Mouse (Mus musculus) liver, embryonic 14.5 days (tissue): ENCODE measurements around the gene Wdr24. TPM values are rescaled to one million over a fixed set of nuclear protein-coding genes. Genes with fewer than 3 reads are reported as not detected.

Source experiments
- ATAC-seq: fragments of 200-750 bp; cut with Nextera tagmentation; 2 replicates; pipeline ENCODE4 v1.8.0; 2017; ENCODE audit warnings: moderate number of reproducible peaks, mild to moderate bottlenecking, moderate library complexity; ENCODE audit not compliant: insufficient read depth
- DNase-seq, 3 experiments: peaks; one replicate each; pipeline ENCODE4 v3.0.0-alpha.2; 2012 to 2013; ENCODE audit warnings: low read depth in 3 of 3, low spot score in 3 of 3
- H3K27ac ChIP-seq: fragments of 300-500 bp; sonication (generic); 2 replicates; pipeline ENCODE4 v1.5.1; 2014; ENCODE audit warnings: moderate library complexity, mild to moderate bottlenecking, control low read depth, inconsistent platforms
- H3K27me3 ChIP-seq: fragments of 300-500 bp; sonication (generic); 2 replicates; pipeline ENCODE4 v1.6.1; 2014; ENCODE audit warnings: mild to moderate bottlenecking, low read length, moderate library complexity; ENCODE audit not compliant: control insufficient read depth, insufficient read depth
- H3K36me3 ChIP-seq: fragments of 300-500 bp; sonication (generic); replicated peaks from 2 replicates; pipeline ENCODE4 v1.6.1; 2014; ENCODE audit warnings: low read depth; ENCODE audit not compliant: control insufficient read depth, insufficient read depth
- H3K4me1 ChIP-seq, 2 experiments: fragments of 200-500 bp in 1 of 2; fragments of 300-500 bp in 1 of 2; sonication (generic) in 1 of 2; replicated peaks; 2 replicates each; pipeline ENCODE4 v1.6.1; 2012 to 2014; ENCODE audit warnings: antibody characterized with exemption in 1 of 2, inconsistent platforms in 1 of 2, low read length in 1 of 2; ENCODE audit not compliant: control insufficient read depth in 2 of 2, insufficient read depth in 2 of 2
- H3K4me2 ChIP-seq: fragments of 300-500 bp; sonication (generic); 2 replicates; pipeline ENCODE4 v1.6.1; 2014; ENCODE audit warnings: low read depth, mild to moderate bottlenecking, control low read depth, moderate library complexity
- H3K4me3 ChIP-seq, 2 experiments: fragments of 200-500 bp in 1 of 2; fragments of 300-500 bp in 1 of 2; sonication (generic) in 1 of 2; 2 replicates each; pipeline ENCODE4 v1.5.1; 2012 to 2014; ENCODE audit warnings: low read depth in 2 of 2, low read length in 2 of 2, mild to moderate bottlenecking in 2 of 2, control low read depth in 1 of 2, inconsistent platforms in 1 of 2, moderate library complexity in 1 of 2; ENCODE audit not compliant: insufficient read depth in 1 of 2
- H3K9ac ChIP-seq: fragments of 300-500 bp; sonication (generic); replicated peaks from 2 replicates; pipeline ENCODE4 v1.6.1; 2014; ENCODE audit warnings: mild to moderate bottlenecking, control low read depth, moderate library complexity
- H3K9me3 ChIP-seq: fragments of 300-500 bp; sonication (generic); 2 replicates; pipeline ENCODE4 v1.6.1; 2016; ENCODE audit warnings: low read length, mixed read lengths; ENCODE audit not compliant: control insufficient read depth
- CTCF ChIP-seq: IDR thresholded peaks from 2 replicates; pipeline ENCODE4 v1.5.1; 2016; ENCODE audit warnings: antibody characterized with exemption, low read depth, control low read depth
- EP300 ChIP-seq: IDR thresholded peaks from 2 replicates; pipeline ENCODE4 v1.6.1; 2016; ENCODE audit warnings: antibody characterized with exemption, low read depth
- WGBS: fragments of 180-500 bp; shearing (Covaris S2); extraction: QIAGEN DNeasy Blood & Tissue Kit; methylation state at CpG from one replicate; pipeline ENCODE4 v1.1.7; 2014; ENCODE audit not compliant: insufficient replicate concordance; 5-methylcytosine and 5-hydroxymethylcytosine counted together
- polyA plus RNA-seq, 2 experiments: library from polyadenylated mRNA; depleted of rRNA in 1 of 2; stranded (reverse) in 1 of 2; unstranded in 1 of 2; fragments of >200 nt; fragmentation: Nextera tagmentation in 1 of 2; extraction: Ambion mirVana in 1 of 2; gene quantifications; 2 replicates each; pipeline versions ENCODE4 v1.2.1 to v1.2.3; 2012 to 2014

Wdr24 gene
- polyA plus RNA-seq, 2 experiments: 9.2 to 14.3 TPM

- Histone ChIP-seq H3K27ac (peak overlapping the region; percentile 57), H3K9me3 (no peaks in the 10 kb centered on the region), H3K4me2 (peak overlapping the region; percentile 95), H3K27me3 (no peaks in the 10 kb centered on the region), H3K4me3 (peak overlapping the region; percentile 78 to 95), H3K9ac (peak overlapping the region; percentile 71), H3K4me1 (peaks cover 7 to 19% of the 10 kb centered on the region in 2 experiments), H3K36me3 (peaks cover 6% of the 10 kb centered on the region)
- 29% methylated on average over 19 of the region's 19 CpGs for WGBS
- DNase-seq: no peak
- no peak for TF ChIP-seq EP300
- peak; percentile 18; the same call in 1 of the 2 replicates for TF ChIP-seq CTCF
- no peak for ATAC-seq
Measured at GRCm38 (mm10) chr17:25791320-25791842, 32.0 kb upstream of the Wdr24 start.

DNA sequence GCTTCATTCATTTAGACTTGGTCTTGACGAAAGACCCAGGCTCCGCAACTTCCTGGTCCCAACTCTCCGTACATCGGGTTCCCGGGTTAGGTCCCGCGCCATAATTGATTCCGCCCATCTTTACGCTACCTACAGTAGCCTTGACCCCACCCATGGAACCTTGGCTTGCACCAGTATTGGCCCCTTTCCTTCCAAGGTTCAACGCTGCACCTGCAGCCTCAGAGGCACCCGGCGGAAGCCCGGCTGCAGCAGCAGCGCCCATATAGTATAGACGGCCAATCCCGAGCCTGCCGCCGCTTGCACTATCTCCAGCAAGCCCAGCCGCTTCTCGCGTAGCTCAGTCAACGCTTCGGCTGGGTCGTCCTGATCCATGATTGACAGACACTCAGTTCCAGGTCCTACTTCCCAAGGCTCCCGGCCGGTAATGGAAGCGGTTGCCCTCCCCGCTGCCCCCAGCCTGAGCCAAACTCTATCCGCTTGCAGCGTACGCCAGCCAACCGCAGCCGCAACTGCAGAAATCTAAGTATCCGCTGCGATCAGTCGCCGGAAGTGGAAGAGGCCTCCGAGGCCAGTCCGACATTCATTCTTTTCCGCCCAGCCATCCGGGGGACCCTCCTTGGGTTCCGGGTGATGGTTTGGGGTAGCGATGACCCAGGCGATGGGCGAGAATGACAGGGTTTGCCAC lies 31.4 kb upstream of the Wdr24 start:
- Histone ChIP-seq H3K4me3 (peak overlapping the region; percentile 78 to 95), H3K4me2 (peak overlapping the region; percentile 95), H3K36me3 (peaks cover 6% of the 10 kb centered on the region), H3K4me1 (peaks cover 7 to 19% of the 10 kb centered on the region in 2 experiments), H3K9me3 (no peaks in the 10 kb centered on the region), H3K27me3 (no peaks in the 10 kb centered on the region), H3K9ac (peak overlapping the region; percentile 71), H3K27ac (peak overlapping the region; percentile 57)
- ATAC-seq: peak; percentile 73
- peak; percentile 71 to 73 (median 72) for DNase-seq
- TF ChIP-seq CTCF (no peak), EP300 (no peak)
- WGBS: under 1% methylated on average over 45 of the region's 45 CpGs

DNA sequence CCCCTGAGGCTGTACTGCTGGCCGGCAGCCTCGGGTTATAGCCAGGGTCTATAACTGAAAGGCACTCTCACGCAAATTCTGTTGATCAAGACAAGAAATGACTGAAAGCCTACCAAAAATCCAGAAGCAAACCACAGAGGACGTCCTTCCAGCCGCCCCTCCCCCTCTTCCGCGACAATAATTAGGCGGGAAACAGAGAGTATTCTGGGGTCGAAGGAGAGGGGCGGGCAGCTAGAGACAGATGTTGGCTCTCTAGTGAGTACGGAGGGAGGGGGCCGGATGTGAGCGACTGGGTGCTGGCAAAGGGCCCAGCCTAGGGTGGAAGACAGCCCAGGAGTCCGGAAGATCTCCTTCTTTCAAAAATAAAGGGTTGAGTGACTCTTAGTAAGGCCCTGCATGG lies 30.8 kb upstream of the Wdr24 start, which contains the start of gene Fam173a:
Gene Fam173a, minus strand, starts transcription at position 287 of the 400 bp plus-strand sequence.
- DNase-seq (peak in 1 of 3 experiments; percentile 34), ATAC-seq (peak; percentile 48)
- Histone ChIP-seq H3K27ac (peak within 1 kb of the TSS; percentile 57), H3K4me1 (peaks cover 11 to 24% of the 10 kb centered on the region in 2 experiments), H3K4me2 (peak within 1 kb of the TSS; percentile 95), H3K4me3 (peak within 1 kb of the TSS; percentile 78 to 95), H3K36me3 (peaks cover 6% of the 10 kb centered on the region), H3K9me3 (no peaks in the 10 kb centered on the region), H3K9ac (peak within 1 kb of the TSS; percentile 71), H3K27me3 (no peaks in the 10 kb centered on the region)
- TF ChIP-seq CTCF: no peak
- no peak for TF ChIP-seq EP300
- WGBS: under 1% methylated on average over 14 of the region's 14 CpGs

DNA sequence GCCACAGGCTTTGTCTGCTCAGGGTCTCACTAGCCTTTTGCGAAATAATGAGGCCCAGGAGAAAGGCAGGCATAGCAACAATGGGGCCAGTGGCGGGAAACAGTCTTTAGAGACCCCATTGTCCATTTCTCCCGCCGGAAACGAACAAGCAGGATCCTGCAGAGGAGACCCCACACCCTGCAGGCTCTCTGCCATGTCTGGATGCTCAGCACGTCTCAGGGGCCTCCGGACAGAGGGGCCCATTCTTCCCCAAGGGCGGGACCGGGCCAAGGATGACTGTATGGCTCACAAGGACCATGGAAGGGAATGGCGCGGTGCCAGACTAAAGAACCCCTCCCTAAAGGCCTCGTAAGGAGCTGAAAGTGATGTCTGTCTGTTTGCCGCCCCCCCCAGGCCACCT lies 29.2 kb upstream of the Wdr24 start:
- Histone ChIP-seq H3K9ac (no peak overlapping the region), H3K27ac (no peak overlapping the region), H3K27me3 (no peaks in the 10 kb centered on the region), H3K36me3 (peaks cover 6% of the 10 kb centered on the region), H3K4me1 (peaks cover 11 to 25% of the 10 kb centered on the region in 2 experiments), H3K4me2 (no peak overlapping the region), H3K4me3 (no peak overlapping the region), H3K9me3 (no peaks in the 10 kb centered on the region)
- TF ChIP-seq EP300 (no peak), CTCF (no peak)
- WGBS: 78% methylated on average over 13 of the region's 13 CpGs
- no peak for DNase-seq
- ATAC-seq: no peak

- no peak overlapping the region for H3K4me3 ChIP-seq
- ATAC-seq: no peak
- H3K27ac ChIP-seq: no peak overlapping the region
- peaks cover 11 to 25% of the 10 kb centered on the region in 2 experiments for H3K4me1 ChIP-seq
- no peak overlapping the region for H3K4me2 ChIP-seq
- no peaks in the 10 kb centered on the region for H3K36me3 ChIP-seq
- H3K27me3 ChIP-seq: no peaks in the 10 kb centered on the region
- H3K9ac ChIP-seq: no peak overlapping the region
- no peaks in the 10 kb centered on the region for H3K9me3 ChIP-seq
- TF ChIP-seq EP300 (no peak), CTCF (no peak)
- no peak for DNase-seq
- 83% methylated on average over 17 of the region's 17 CpGs for WGBS
Measured at GRCm38 (mm10) chr17:25794998-25795397, 28.4 kb upstream of the Wdr24 start.
